Mouse (Mus musculus) liver, adult 2 months (tissue): ENCODE data around the gene Foxf1.

ENCODE experiments used
- CTCF ChIP-seq: fragments of 200-500 bp; IDR thresholded peaks from 2 replicates; pipeline ENCODE4 v1.5.1; 2011; ENCODE audit warnings: low read depth, low read length, control low read depth
- POLR2A ChIP-seq: fragments of 200-500 bp; IDR thresholded peaks from 2 replicates; pipeline ENCODE4 v1.6.1; 2011; ENCODE audit warnings: low read length, control low read depth; ENCODE audit not compliant: insufficient read depth; ENCODE audit errors: extremely low read depth

DNA sequence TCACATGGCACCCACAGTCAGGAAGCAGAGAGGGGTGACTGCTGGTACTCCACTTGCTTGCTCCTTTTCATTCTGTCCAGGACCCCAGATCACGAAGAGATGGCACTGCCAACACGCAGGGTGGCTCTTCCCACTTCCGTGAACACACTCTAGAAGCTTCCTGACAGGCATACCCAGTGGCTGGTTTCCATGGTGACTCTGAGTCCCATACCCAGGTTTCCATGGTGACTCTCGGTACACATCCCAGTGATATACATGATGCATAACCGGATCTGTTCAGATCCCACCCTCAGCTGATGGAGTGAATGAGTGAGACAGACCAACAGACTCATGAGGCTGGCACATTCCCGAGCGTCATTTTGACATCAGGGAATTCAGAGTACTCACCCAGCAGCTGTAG is 25.1 kb upstream of the Foxf1 start:
- TF ChIP-seq POLR2A = no peak
- no peak for TF ChIP-seq CTCF
